Mouse (Mus musculus): ENCODE measurements around the gene Sar1a. TPM values are rescaled to one million over a fixed set of nuclear protein-coding genes. Genes with fewer than 3 reads are reported as not detected.

Sar1a gene
- polyA plus RNA-seq, 1 experiment from 2014 or later: 232 TPM

- no peaks in the 10 kb centered on the region for H3K36me3 ChIP-seq (ENCODE audit: control insufficient read depth, insufficient read depth, low read length)
- ATAC-seq (ENCODE audit: insufficient read depth, low FRiP score): no peak
- 83% methylated on average over 7 of the region's 7 CpGs for WGBS
These were observed 25.4 kb upstream of the Sar1a start for GRCm38 (mm10) chr10:61654691-61655090.

GRCm38 (mm10) chr10:61655188-61655587, 24.9 kb upstream of the Sar1a start:
- no peak for ATAC-seq (ENCODE audit: insufficient read depth, low FRiP score)
- Histone ChIP-seq H3K9me3 (replicated peaks; ENCODE audit: control insufficient read depth, low read length) (no peaks in the 10 kb centered on the region), H3K36me3 (ENCODE audit: control insufficient read depth, insufficient read depth, low read length) (no peaks in the 10 kb centered on the region), H3K27me3 (ENCODE audit: control insufficient read depth, insufficient read depth, low read length) (no peaks in the 10 kb centered on the region), H3K4me3 (replicated peaks; ENCODE audit: low read length) (no peak overlapping the region), H3K9ac (ENCODE audit: low read length) (no peak overlapping the region), H3K27ac (ENCODE audit: low read length) (no peak overlapping the region), H3K4me2 (ENCODE audit: low read depth, low read length) (no peak overlapping the region), H3K4me1 (ENCODE audit: control insufficient read depth, insufficient read depth, low read length) (no peaks in the 10 kb centered on the region)
- WGBS: 84% methylated on average over 3 of the region's 3 CpGs

More at GRCm38 (mm10) chr10:61654691-61655090, 25.4 kb upstream of the Sar1a start:
- Histone ChIP-seq H3K4me1 (ENCODE audit: control insufficient read depth, insufficient read depth, low read length) (no peaks in the 10 kb centered on the region), H3K27ac (ENCODE audit: low read length) (no peak overlapping the region), H3K4me3 (replicated peaks; ENCODE audit: low read length) (no peak overlapping the region), H3K4me2 (ENCODE audit: low read depth, low read length) (no peak overlapping the region), H3K9me3 (replicated peaks; ENCODE audit: control insufficient read depth, low read length) (no peaks in the 10 kb centered on the region), H3K27me3 (ENCODE audit: control insufficient read depth, insufficient read depth, low read length) (no peaks in the 10 kb centered on the region), H3K9ac (ENCODE audit: low read length) (no peak overlapping the region)

DNA sequence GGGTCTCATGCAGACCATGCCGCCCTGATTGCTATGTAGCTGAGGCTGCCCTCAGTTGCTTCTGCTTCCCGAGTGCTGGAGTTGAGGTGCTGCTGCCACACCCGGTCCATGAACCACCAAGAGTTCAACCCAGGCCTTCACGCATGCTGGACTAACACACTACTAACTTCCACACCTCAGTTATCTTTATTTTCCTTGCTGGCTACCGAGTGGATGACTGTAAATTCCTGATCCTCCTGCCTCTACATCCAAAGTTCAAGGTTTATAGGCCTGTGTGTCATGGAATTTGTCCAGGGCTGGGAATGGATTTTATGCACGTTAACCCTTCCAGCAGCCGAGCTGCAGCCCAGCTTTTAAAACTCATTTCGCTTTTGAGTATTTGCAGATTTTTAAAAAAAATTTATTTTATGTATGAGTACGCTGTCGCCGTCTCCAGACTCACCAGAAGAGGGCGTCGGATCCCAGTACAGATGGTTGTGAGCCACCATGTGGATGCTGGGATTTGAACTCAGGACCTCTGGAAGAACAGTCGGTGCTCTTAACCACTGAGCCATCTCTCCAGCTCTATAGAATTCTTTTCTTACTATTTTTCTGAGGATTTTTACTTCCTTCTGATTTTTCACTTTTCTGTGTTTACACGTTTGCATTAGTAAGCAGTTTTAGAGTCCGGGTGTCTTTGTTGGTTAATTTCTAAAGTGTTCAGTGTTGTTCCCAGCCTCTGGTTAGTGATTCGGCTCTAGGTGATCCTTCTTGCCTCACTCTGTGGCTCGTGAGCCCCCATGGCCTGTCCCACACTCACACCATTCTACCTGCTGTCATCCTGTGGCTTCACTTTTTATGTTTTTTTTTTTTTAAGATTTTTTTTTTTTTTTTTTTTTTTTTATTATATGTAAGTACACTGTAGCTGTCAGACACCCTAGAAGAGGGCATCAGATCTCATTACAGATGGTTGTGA, 22.9 kb upstream of the Sar1a start:
- WGBS: 84% methylated on average over 18 of the region's 18 CpGs
- no peak overlapping the region for H3K4me3 ChIP-seq (replicated peaks; ENCODE audit: low read length)
- no peak overlapping the region for H3K9ac ChIP-seq (ENCODE audit: low read length)
- ATAC-seq (ENCODE audit: insufficient read depth, low FRiP score): no peak
- H3K27me3 ChIP-seq (ENCODE audit: control insufficient read depth, insufficient read depth, low read length): no peaks in the 10 kb centered on the region
- no peaks in the 10 kb centered on the region for H3K9me3 ChIP-seq (replicated peaks; ENCODE audit: control insufficient read depth, low read length)
- H3K4me1 ChIP-seq (ENCODE audit: control insufficient read depth, insufficient read depth, low read length): no peaks in the 10 kb centered on the region
- no peak overlapping the region for H3K27ac ChIP-seq (ENCODE audit: low read length)
- H3K4me2 ChIP-seq (ENCODE audit: low read depth, low read length): no peak overlapping the region
- H3K36me3 ChIP-seq (ENCODE audit: control insufficient read depth, insufficient read depth, low read length): peaks cover 5% of the 10 kb centered on the region; the same call in 1 of the 2 replicates

GRCm38 (mm10) chr10:61657985-61658384, 22.1 kb upstream of the Sar1a start:
- Histone ChIP-seq H3K4me2 (ENCODE audit: low read depth, low read length) (no peak overlapping the region), H3K4me3 (replicated peaks; ENCODE audit: low read length) (no peak overlapping the region), H3K9ac (ENCODE audit: low read length) (no peak overlapping the region), H3K36me3 (ENCODE audit: control insufficient read depth, insufficient read depth, low read length) (peaks cover 7% of the 10 kb centered on the region; the same call in 1 of the 2 replicates), H3K4me1 (ENCODE audit: control insufficient read depth, insufficient read depth, low read length) (no peaks in the 10 kb centered on the region), H3K27me3 (ENCODE audit: control insufficient read depth, insufficient read depth, low read length) (no peaks in the 10 kb centered on the region), H3K9me3 (replicated peaks; ENCODE audit: control insufficient read depth, low read length) (no peaks in the 10 kb centered on the region), H3K27ac (ENCODE audit: low read length) (no peak overlapping the region)
- 24% methylated on average over 4 of the region's 4 CpGs for WGBS
- ATAC-seq (ENCODE audit: insufficient read depth, low FRiP score): no peak

DNA sequence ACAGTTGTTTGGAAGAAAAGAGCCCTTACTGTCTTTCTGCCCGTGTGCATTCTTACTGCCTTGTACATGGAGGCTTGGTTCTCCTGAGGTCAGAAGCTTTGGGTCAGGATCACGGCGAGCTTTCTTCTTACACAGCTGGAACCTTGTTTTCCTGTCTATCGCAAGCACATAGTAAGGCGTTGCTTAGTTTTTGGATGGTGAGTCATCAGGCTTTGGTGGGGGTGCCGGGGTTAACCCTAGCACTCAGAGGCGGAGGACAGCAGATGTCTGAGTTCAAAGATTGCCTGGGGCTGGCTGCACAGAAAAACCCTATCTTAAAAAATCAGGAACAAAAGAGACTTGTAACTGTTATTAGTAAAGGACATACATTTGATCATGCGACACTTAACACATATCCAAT, 18.2 kb upstream of the Sar1a start:
- no peaks in the 10 kb centered on the region for H3K27me3 ChIP-seq (ENCODE audit: control insufficient read depth, insufficient read depth, low read length)
- no peaks in the 10 kb centered on the region for H3K9me3 ChIP-seq (replicated peaks; ENCODE audit: control insufficient read depth, low read length)
- H3K4me3 ChIP-seq (replicated peaks; ENCODE audit: low read length): no peak overlapping the region
- no peak overlapping the region for H3K4me2 ChIP-seq (ENCODE audit: low read depth, low read length)
- H3K9ac ChIP-seq (ENCODE audit: low read length): no peak overlapping the region
- no peak overlapping the region for H3K27ac ChIP-seq (ENCODE audit: low read length)
- WGBS: 68% methylated on average over 8 of the region's 8 CpGs
- no peaks in the 10 kb centered on the region for H3K4me1 ChIP-seq (ENCODE audit: control insufficient read depth, insufficient read depth, low read length)
- H3K36me3 ChIP-seq (ENCODE audit: control insufficient read depth, insufficient read depth, low read length): peaks cover 8% of the 10 kb centered on the region
- no peak for ATAC-seq (ENCODE audit: insufficient read depth, low FRiP score)

- H3K4me1 ChIP-seq (ENCODE audit: control insufficient read depth, insufficient read depth, low read length): no peaks in the 10 kb centered on the region
- H3K9me3 ChIP-seq (replicated peaks; ENCODE audit: control insufficient read depth, low read length): no peaks in the 10 kb centered on the region
- no peak overlapping the region for H3K4me3 ChIP-seq (replicated peaks; ENCODE audit: low read length)
- no peaks in the 10 kb centered on the region for H3K27me3 ChIP-seq (ENCODE audit: control insufficient read depth, insufficient read depth, low read length)
- H3K4me2 ChIP-seq (ENCODE audit: low read depth, low read length): no peak overlapping the region
- H3K36me3 ChIP-seq (ENCODE audit: control insufficient read depth, insufficient read depth, low read length): peaks cover 10% of the 10 kb centered on the region
- no peak for ATAC-seq (ENCODE audit: insufficient read depth, low FRiP score)
- H3K27ac ChIP-seq (ENCODE audit: low read length): no peak overlapping the region; the same call in 1 of the 2 replicates
- 74% methylated on average over 10 of the region's 10 CpGs for WGBS
- H3K9ac ChIP-seq (ENCODE audit: low read length): no peak overlapping the region
These were observed 17.6 kb upstream of the Sar1a start for GRCm38 (mm10) chr10:61662391-61662988.

GRCm38 (mm10) chr10:61665111-61665510, 15.0 kb upstream of the Sar1a start:
- Histone ChIP-seq H3K4me3 (replicated peaks; ENCODE audit: low read length) (no peak overlapping the region), H3K36me3 (ENCODE audit: control insufficient read depth, insufficient read depth, low read length) (peaks cover 11% of the 10 kb centered on the region)
- ATAC-seq (ENCODE audit: insufficient read depth, low FRiP score): no peak

DNA sequence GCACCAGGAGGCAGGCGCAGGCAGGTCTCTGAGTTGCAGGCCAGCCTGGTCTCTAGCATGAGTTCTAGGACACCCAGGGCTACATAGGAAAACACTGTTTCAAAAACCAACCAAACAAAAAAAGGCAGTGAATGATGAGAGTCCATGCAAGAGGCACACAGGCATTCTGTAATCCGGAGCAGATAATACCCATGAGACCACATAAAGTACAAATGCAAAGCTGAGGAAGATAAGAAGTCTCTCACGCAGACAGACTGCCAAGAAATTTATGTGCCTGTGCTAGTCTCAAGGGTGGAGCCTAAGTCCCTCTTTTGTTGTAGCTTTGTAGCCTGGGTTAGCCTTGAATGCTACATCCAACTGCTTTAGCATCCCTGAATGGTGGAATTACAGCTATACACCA, 14.4 kb upstream of the Sar1a start:
- Histone ChIP-seq H3K36me3 (ENCODE audit: control insufficient read depth, insufficient read depth, low read length) (peaks cover 17% of the 10 kb centered on the region), H3K4me2 (ENCODE audit: low read depth, low read length) (no peak overlapping the region), H3K4me3 (replicated peaks; ENCODE audit: low read length) (no peak overlapping the region), H3K4me1 (ENCODE audit: control insufficient read depth, insufficient read depth, low read length) (no peaks in the 10 kb centered on the region), H3K9ac (ENCODE audit: low read length) (no peak overlapping the region), H3K27ac (ENCODE audit: low read length) (no peak overlapping the region), H3K27me3 (ENCODE audit: control insufficient read depth, insufficient read depth, low read length) (no peaks in the 10 kb centered on the region), H3K9me3 (replicated peaks; ENCODE audit: control insufficient read depth, low read length) (no peaks in the 10 kb centered on the region)
- ATAC-seq (ENCODE audit: insufficient read depth, low FRiP score): no peak
- WGBS: 84% methylated on average over 3 of the region's 3 CpGs

More at GRCm38 (mm10) chr10:61665111-61665510, 15.0 kb upstream of the Sar1a start:
- Histone ChIP-seq H3K9ac (ENCODE audit: low read length) (no peak overlapping the region), H3K9me3 (replicated peaks; ENCODE audit: control insufficient read depth, low read length) (no peaks in the 10 kb centered on the region), H3K27me3 (ENCODE audit: control insufficient read depth, insufficient read depth, low read length) (no peaks in the 10 kb centered on the region), H3K4me1 (ENCODE audit: control insufficient read depth, insufficient read depth, low read length) (no peaks in the 10 kb centered on the region), H3K27ac (ENCODE audit: low read length) (no peak overlapping the region), H3K4me2 (ENCODE audit: low read depth, low read length) (no peak overlapping the region)
- 93% methylated on average over 10 of the region's 10 CpGs for WGBS

DNA sequence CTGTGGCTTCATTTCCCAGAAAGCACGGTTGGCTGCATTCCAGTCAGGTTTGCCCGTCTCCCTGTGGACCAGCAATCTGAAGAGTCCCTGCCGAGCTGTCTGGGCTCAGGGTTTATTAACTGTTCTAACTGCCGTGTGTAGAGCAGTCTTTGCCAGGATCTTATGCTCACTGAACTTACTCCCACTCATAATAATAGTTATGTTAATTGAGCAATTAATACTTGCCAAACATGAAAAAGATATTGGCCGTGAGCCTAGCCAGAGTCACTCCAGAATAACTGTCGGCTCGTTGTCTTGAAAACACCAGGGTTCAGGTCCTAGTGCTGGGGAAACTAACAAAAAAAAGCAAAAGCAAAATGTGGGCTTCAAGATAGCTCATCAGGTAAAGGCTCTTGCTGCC, 10.8 kb upstream of the Sar1a start:
- ATAC-seq (ENCODE audit: insufficient read depth, low FRiP score): no peak
- Histone ChIP-seq H3K4me3 (replicated peaks; ENCODE audit: low read length) (no peak overlapping the region), H3K36me3 (ENCODE audit: control insufficient read depth, insufficient read depth, low read length) (peaks cover 13% of the 10 kb centered on the region), H3K27ac (ENCODE audit: low read length) (no peak overlapping the region), H3K27me3 (ENCODE audit: control insufficient read depth, insufficient read depth, low read length) (no peaks in the 10 kb centered on the region), H3K9me3 (replicated peaks; ENCODE audit: control insufficient read depth, low read length) (no peaks in the 10 kb centered on the region), H3K4me2 (ENCODE audit: low read depth, low read length) (no peak overlapping the region), H3K9ac (ENCODE audit: low read length) (no peak overlapping the region), H3K4me1 (ENCODE audit: control insufficient read depth, insufficient read depth, low read length) (no peaks in the 10 kb centered on the region)
- 83% methylated on average over 7 of the region's 7 CpGs for WGBS

Measured in stomach, embryonic 16.5 days (tissue).